Mouse (Mus musculus) ZHBTc4 (cell line): ENCODE data around the gene Ptcd1.
"Not testable (repeated sequence)": the region's sequence is repeated elsewhere in the genome, so short reads cannot be mapped to it uniquely, and the experiment has no call there.

Source experiments
- DNase-seq: peaks from one replicate; pipeline ENCODE4 v3.0.0-alpha.2; 2011; ENCODE audit warnings: low read depth, low spot score

The Ptcd1 gene

GRCm38 (mm10) chr5:145114606-145115473 is 52.1 kb downstream of the Ptcd1 start:
- peak; percentile 74 for DNase-seq

GRCm38 (mm10) chr5:145114071-145114605 is 52.8 kb downstream of the Ptcd1 start, which contains the start of gene Arpc1b:
TSS of gene Arpc1b (plus strand) at chr5:145114215.
- DNase-seq = peak; percentile 95

GRCm38 (mm10) chr5:145113416-145113815 is 53.5 kb downstream of the Ptcd1 start:
- no peak for DNase-seq

- no peak for DNase-seq
Measured at GRCm38 (mm10) chr5:145112566-145112965, 54.3 kb downstream of the Ptcd1 start.

GRCm38 (mm10) chr5:145110401-145110800 is 56.5 kb downstream of the Ptcd1 start:
- no peak for DNase-seq

- no peak for DNase-seq
Measured at GRCm38 (mm10) chr5:145105694-145106275, 61.1 kb downstream of the Ptcd1 start.

- no peak for DNase-seq
Measured at GRCm38 (mm10) chr5:145104328-145104727, 62.6 kb downstream of the Ptcd1 start.

- no peak for DNase-seq
Measured at GRCm38 (mm10) chr5:145102706-145103105, 64.2 kb downstream of the Ptcd1 start.

- not testable (repeated sequence) for DNase-seq
Measured at GRCm38 (mm10) chr5:145101451-145101850, 65.5 kb downstream of the Ptcd1 start.

GRCm38 (mm10) chr5:145100960-145101359 is 65.9 kb downstream of the Ptcd1 start:
- no peak for DNase-seq

GRCm38 (mm10) chr5:145098340-145098821 is 68.5 kb downstream of the Ptcd1 start:
- no peak for DNase-seq
